Mouse (Mus musculus): ENCODE measurements at regions not wholly inside any gene's neighbourhood (a gene's known extent, or its start where the extent isn't known, plus 50 kb on each side); places are given as distances from the start of the nearest gene placed in this dataset.
A peak's percentile ranks its signal among the peaks of the same experiment; 100 is the strongest.

DNA sequence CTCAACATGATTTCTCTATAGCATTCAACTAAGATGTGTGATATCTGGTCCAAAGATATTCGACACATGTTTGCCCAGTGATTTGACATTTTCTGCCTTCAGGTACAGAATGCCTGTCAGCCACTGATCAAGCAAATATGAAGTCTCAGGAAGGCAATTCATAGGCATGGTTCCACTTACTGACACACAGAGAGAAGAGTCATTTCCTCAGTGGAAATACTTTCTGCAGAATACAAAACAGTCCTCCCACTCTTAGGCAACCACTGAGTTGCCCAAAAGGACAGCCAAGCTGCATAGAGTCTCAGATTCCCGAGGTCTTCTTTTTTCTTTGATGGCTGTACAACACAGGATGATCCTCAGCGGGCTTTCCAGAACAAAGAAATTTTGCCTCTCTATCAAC is 110.9 kb downstream of the Ndufa4 start:
- DNase-seq, result no peak

GRCm38 (mm10) chr6:11793366-11793765 is 113.9 kb downstream of the Ndufa4 start:
- peak; percentile 48 to 67 for DNase-seq

DNA sequence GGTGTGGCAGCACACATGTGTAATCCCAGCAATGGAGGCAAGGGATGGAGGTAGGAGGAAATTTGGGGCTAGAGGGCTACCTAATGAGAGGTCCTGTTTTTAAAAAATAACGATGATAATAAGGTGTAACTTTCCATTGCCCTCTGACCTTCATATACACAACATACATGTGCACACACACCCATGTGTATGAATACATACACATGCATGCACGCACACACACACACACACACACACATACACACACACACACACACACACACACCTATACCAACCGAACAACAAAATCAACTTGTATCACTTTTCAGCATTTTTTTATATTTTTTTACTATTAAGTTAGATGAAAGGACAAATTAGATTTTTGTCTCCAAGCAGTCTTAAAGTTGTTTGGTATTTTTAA is 115.1 kb downstream of the Ndufa4 start:
- no peak for DNase-seq

- peak in 1 of 2 experiments; percentile 4 for DNase-seq
Measured at GRCm38 (mm10) chr6:11791056-11791455, 116.2 kb downstream of the Ndufa4 start.

- no peak for DNase-seq
Measured at GRCm38 (mm10) chr6:11773992-11774391, 133.3 kb downstream of the Ndufa4 start.

DNA sequence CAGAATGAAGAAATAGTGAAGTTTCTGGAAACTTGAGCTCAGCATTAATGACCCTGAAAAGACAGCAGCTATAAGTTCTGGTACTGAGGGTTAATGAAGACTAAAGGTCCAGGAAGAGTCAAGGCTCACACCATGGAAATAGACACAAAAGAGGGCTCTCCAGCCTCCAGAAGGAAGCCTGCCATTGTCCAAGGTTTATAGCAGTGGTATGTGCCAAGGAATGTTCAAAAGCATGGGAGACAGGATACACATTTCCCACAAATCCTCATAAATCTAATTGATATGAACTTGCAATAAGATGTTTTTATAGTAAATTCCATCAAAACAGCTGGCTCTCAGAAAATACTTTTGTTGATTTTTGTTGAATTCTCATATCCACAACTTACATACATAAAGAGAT is 144.4 kb downstream of the Ndufa4 start:
- no peak for DNase-seq

- DNase-seq, result no peak
Measured at GRCm38 (mm10) chr6:11737667-11738066, 169.6 kb downstream of the Ndufa4 start.

DNA sequence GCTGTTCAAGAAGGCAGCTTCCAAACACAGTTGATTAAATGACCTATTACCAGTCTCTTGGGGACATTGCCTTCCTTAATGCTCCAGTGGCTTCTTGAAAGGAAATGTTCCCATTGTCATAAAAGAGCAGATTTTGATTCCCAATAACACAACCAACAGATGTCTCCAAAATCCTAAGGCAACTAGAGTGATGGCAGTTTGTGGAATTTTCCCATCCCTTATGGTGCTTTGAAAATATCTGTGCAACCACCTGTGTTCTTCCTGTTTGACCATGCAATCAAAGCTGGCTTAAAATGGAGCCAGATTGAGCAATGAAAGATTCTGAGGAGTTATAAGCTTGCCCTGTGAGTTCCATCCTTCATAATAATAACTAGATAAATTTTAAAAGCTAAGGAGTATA is 176.2 kb downstream of the Ndufa4 start:
- DNase-seq, result no peak

- no peak for DNase-seq
Measured at GRCm38 (mm10) chr6:11730667-11731066, 176.6 kb downstream of the Ndufa4 start.

DNA sequence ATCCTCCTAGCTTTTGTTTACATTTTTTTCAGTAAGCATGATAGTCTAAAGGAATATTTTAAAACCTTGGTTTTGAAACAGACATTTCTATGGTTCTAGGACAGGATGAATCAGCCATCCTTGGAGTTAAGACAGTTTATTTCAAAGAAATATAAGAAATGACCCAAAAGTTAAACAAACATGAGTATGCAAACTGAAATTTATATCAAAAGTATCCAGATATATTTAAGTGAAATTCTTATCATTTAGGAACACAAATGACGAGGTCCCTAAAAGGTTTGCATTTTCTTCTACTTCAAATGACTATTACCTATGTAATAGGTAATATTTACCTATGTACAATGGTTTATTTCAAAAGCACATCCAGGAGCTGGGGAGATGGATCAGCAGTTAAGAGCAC is 179.5 kb downstream of the Ndufa4 start:
- DNase-seq, result no peak

DNA sequence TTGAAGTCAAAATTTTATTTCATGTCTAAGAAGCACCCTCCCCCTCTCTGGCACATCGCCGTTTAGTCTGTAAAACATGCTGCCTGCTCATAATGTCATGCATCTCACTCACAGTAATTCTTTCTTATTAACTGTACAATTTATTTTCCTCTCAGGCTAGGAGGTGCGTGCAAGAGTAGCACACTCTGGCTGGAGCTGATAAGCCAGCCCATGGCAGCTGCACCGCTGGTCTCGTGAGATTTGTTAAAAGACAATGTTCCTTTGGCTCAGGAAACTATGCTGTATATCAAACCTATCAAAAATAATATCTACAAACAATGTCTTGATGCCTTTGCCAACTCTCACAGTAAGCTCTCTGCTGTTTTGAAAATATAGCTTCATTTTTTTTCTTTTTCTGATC is 179.9 kb downstream of the Ndufa4 start:
- peak; percentile 10 to 40 for DNase-seq

GRCm38 (mm10) chr6:11723519-11723918 is 183.8 kb downstream of the Ndufa4 start:
- DNase-seq, result no peak

DNA sequence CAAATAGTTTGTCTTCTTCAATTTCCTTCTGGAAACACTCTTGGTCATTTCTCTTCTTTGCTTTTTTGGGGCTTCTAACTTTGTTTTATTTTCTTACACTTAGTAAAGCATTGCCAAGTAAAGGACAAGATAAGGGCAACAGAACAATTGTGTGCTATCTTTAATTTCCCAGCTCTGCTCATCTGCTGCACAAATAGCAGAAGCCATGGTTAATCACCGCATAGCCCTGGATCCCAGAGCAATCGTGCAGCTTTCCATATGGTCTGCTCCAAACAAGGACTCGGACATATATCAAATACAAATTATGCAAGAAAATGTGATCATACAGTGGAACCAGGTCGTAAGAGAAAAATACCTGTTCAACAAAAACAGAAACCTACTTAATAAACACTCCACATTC is 187.0 kb downstream of the Ndufa4 start:
- DNase-seq, result no peak

DNA sequence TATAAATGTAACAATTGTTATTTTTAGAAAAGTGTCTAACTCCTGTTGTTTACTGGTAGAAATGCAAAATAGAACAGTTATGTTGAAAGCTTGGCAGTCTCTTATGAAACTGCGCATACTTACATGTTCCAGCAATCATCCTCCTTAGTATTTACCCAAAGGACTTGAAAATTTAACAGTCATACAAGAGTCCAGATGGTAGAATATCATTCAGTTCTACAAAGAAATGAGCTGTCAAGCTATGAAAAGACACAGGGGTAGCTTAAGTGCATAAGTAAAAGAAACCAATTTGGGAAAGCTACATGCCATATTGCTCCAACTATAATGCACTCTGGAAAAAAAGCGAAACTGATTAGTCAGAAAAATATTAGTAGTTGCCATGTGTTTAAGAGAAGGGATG is 196.7 kb downstream of the Ndufa4 start:
- no peak for DNase-seq

GRCm38 (mm10) chr6:11709465-11709864 is 197.8 kb downstream of the Ndufa4 start:
- DNase-seq, result no peak
